In genomic region chr14:31790797-31791196, GRCm38 (mm10) we compare ENCODE assay signal across 8 mouse cellular contexts. TPM values are rescaled to one million over a fixed set of nuclear protein-coding genes. Genes with fewer than 3 reads are reported as not detected.
DNase-seq lines count a peak whose midpoint lies in the region; ATAC-seq and TF ChIP-seq lines count a peak whose summit lies in the region.

No protein-coding gene starts in this region.

- H3K4me2 ChIP-seq in limb, embryonic 14.5 days (replicated peaks; ENCODE audit: low read depth, low read length, severe bottlenecking), result no peak overlapping the region
- no peak overlapping the region for H3K4me2 ChIP-seq in intestine, embryonic 16.5 days (ENCODE audit: low read depth, low read length)

- no peak overlapping the region for H3K9ac ChIP-seq in limb, embryonic 14.5 days (ENCODE audit: low read depth, low read length, severe bottlenecking)
- H3K9ac ChIP-seq in intestine, embryonic 16.5 days (ENCODE audit: low read depth, low read length), result no peak overlapping the region

- ATAC-seq in limb, embryonic 14.5 days (ENCODE audit: low FRiP score, low read depth), result no peak
- ATAC-seq in activated CD4-positive, CD25-positive, alpha-beta regulatory T cell, adult 4 months, result no peak
- ATAC-seq in intestine, embryonic 16.5 days, result no peak

- peak; percentile 24; the same call in 1 of the 2 replicates for TF ChIP-seq CTCF in cerebellum, adult 2 months (IDR thresholded peaks at IDR 0.05; ENCODE audit: borderline replicate concordance, insufficient read depth, low read depth, low read length)

- no peak overlapping the region for H3K4me3 ChIP-seq in cerebellum, adult 2 months (replicated peaks; ENCODE audit: insufficient read depth, low read depth, low read length)
- H3K4me3 ChIP-seq in limb, embryonic 14.5 days (replicated peaks; ENCODE audit: low read length), result no peak overlapping the region
- no peak overlapping the region for H3K4me3 ChIP-seq in limb, embryonic 10.5 days
- no peak overlapping the region for H3K4me3 ChIP-seq in intestine, embryonic 16.5 days (ENCODE audit: low read length)

- H3K36me3 ChIP-seq in limb, embryonic 14.5 days (ENCODE audit: control insufficient read depth, insufficient read depth, low read length), result no peaks in the 10 kb centered on the region
- H3K36me3 ChIP-seq in limb, embryonic 10.5 days, result no peaks in the 10 kb centered on the region
- H3K36me3 ChIP-seq in intestine, embryonic 16.5 days (ENCODE audit: control insufficient read depth, insufficient read depth, low read length), result no peaks in the 10 kb centered on the region

- WGBS in cerebellum, adult 2 months, result 47% methylated on average over 1 of the region's 1 CpGs
- WGBS in limb, embryonic 14.5 days, result 52% methylated on average over 1 of the region's 1 CpGs
- 50% methylated on average over 1 of the region's 1 CpGs for WGBS in limb, embryonic 10.5 days
- 52% methylated on average over 1 of the region's 1 CpGs for WGBS in intestine, embryonic 16.5 days

- no peaks in the 10 kb centered on the region for H3K27me3 ChIP-seq in cerebellum, adult 2 months (ENCODE audit: control insufficient read depth, insufficient read depth, low read length)
- H3K27me3 ChIP-seq in limb, embryonic 14.5 days (ENCODE audit: control insufficient read depth, insufficient read depth, low read length), result no peaks in the 10 kb centered on the region
- no peaks in the 10 kb centered on the region for H3K27me3 ChIP-seq in limb, embryonic 10.5 days (ENCODE audit: low read depth, poor library complexity, severe bottlenecking)
- no peaks in the 10 kb centered on the region for H3K27me3 ChIP-seq in intestine, embryonic 16.5 days (replicated peaks; ENCODE audit: control insufficient read depth, insufficient read depth, low read length)

- H3K9me3 ChIP-seq in limb, embryonic 14.5 days (ENCODE audit: control insufficient read depth, low read length), result no peaks in the 10 kb centered on the region
- no peaks in the 10 kb centered on the region for H3K9me3 ChIP-seq in limb, embryonic 10.5 days (replicated peaks)
- no peaks in the 10 kb centered on the region for H3K9me3 ChIP-seq in intestine, embryonic 16.5 days (ENCODE audit: control insufficient read depth, low read length)

- TF ChIP-seq POLR2A in cerebellum, adult 2 months (IDR thresholded peaks at IDR 0.05; ENCODE audit: borderline replicate concordance, insufficient read depth, low read length), result no peak
- no peak for TF ChIP-seq POLR2A in limb, embryonic 14.5 days (IDR thresholded peaks at IDR 0.05; ENCODE audit: borderline replicate concordance, extremely low read depth, insufficient read depth, insufficient read length)

- no peak overlapping the region for H3K27ac ChIP-seq in cerebellum, adult 2 months (ENCODE audit: insufficient read depth, low read length)
- H3K27ac ChIP-seq in limb, embryonic 14.5 days (replicated peaks; ENCODE audit: low read depth, low read length), result no peak overlapping the region
- no peak overlapping the region for H3K27ac ChIP-seq in limb, embryonic 10.5 days
- no peak overlapping the region for H3K27ac ChIP-seq in intestine, embryonic 16.5 days (ENCODE audit: low read length)

- peak; percentile 37 to 50 for DNase-seq in cerebellum, adult 2 months
- DNase-seq in cerebellum, adult 11-12 months, result no peak
- DNase-seq in limb, embryonic 14.5 days (ENCODE audit: low spot score), result peak; percentile 33
- no peak for DNase-seq in limb, embryonic 10.5 days (ENCODE audit: low spot score)
- DNase-seq in brain, adult 2 months (ENCODE audit: low read depth, low spot score), result peak; percentile 57
- peak; percentile 59 for DNase-seq in lung, postnatal 36 days

- H3K4me1 ChIP-seq in cerebellum, adult 2 months (ENCODE audit: control insufficient read depth, insufficient read depth, low read length), result no peaks in the 10 kb centered on the region; the same call in 1 of the 2 replicates
- peaks cover 10% of the 10 kb centered on the region; the same call in 1 of the 2 replicates for H3K4me1 ChIP-seq in limb, embryonic 14.5 days (ENCODE audit: control insufficient read depth, insufficient read depth, low read length)
- no peaks in the 10 kb centered on the region for H3K4me1 ChIP-seq in limb, embryonic 10.5 days
- H3K4me1 ChIP-seq in intestine, embryonic 16.5 days (ENCODE audit: control insufficient read depth, insufficient read depth, low read length), result peaks cover 8% of the 10 kb centered on the region; the same call in 1 of the 2 replicates

RNA-seq across cellular contexts. Expression of gene Ankrd28, which starts 39.7 kb away (rescaled TPM):
- 32.2 and 34.0 TPM in 2 replicates for polyA plus RNA-seq in cerebellum, adult 2 months (2012; rRNA removed)
- 16.6 and 17.2 TPM in 2 replicates for polyA plus RNA-seq in limb, embryonic 14.5 days (2012; rRNA removed)
- polyA plus RNA-seq in limb, embryonic 14.5 days (2014; fragmentation: Nextera tagmentation; extraction: Ambion mirVana), result 11.7 and 12.7 TPM in 2 replicates
- polyA plus RNA-seq in limb, embryonic 10.5 days (2016; fragmentation: Nextera tagmentation; extraction: Ambion mirVana), result 8.5 and 10.1 TPM in 2 replicates
- polyA plus RNA-seq in activated CD4-positive, CD25-positive, alpha-beta regulatory T cell, adult 4 months (2017; shearing (Covaris generic)), result 1 to 10 TPM; 8.4 to 9.1 TPM
- 5.1 and 5.4 TPM in 2 replicates for polyA plus RNA-seq in intestine, embryonic 16.5 days (2015; fragmentation: Nextera tagmentation; extraction: Ambion mirVana)

Comparison
In these comparisons a context has a peak if more than half of its experiments do, and no peak if none do; other contexts are left out.
1. DNase-seq: peak in cerebellum, adult 2 months (2 of 2), limb, embryonic 14.5 days (single experiment), brain, adult 2 months (single experiment) and lung, postnatal 36 days (single experiment); none in cerebellum, adult 11-12 months (single experiment) and limb, embryonic 10.5 days (single experiment).